Mouse (Mus musculus) adipose tissue, adult 10 weeks (tissue): Measurements from ENCODE around the gene Ikzf3. TPM values are rescaled to one million over a fixed set of nuclear protein-coding genes. Genes with fewer than 3 reads are reported as not detected.

Source experiments
- polyA plus RNA-seq: library from polyadenylated mRNA; stranded (reverse); fragments of 350-450 nt; fragmentation: Illumina TruSeq; extraction: RNeasy Lipid Tissue Mini Kit (QIAGEN cat#74804); gene quantifications from one replicate; pipeline ENCODE4 v1.2.3, GENCODE M21; 2014; ENCODE audit warnings: low read depth, low replicate concordance

The Ikzf3 gene
- polyA plus RNA-seq, result 1.2 TPM

GRCm38 (mm10) chr11:98545711-98546231 lies at the start of gene Ikzf3:
Ikzf3 (minus strand) TSS chr11:98546031.

GRCm38 (mm10) chr11:98586892-98587563 lies 41.2 kb upstream of the Ikzf3 start, which contains the start of gene Ormdl3:
Ormdl3 (minus strand) TSS chr11:98587368.

GRCm38 (mm10) chr11:98550975-98551828 lies 5.4 kb upstream of the Ikzf3 start, which contains the start of gene Zpbp2:
Zpbp2 (plus strand) TSS chr11:98551097.

GRCm38 (mm10) chr11:98446213-98446561 lies 99.6 kb downstream of the Ikzf3 start, which contains the start of gene Grb7:
Grb7 (plus strand) TSS chr11:98446394.

GRCm38 (mm10) chr11:98438331-98439158 lies 107.3 kb downstream of the Ikzf3 start, which contains the start of gene Mien1:
Mien1 (minus strand) TSS chr11:98438991.

Other genes starting within 250 kb of the Ikzf3 start
- not detected for gene Neurod2, start 216.4 kb downstream of the Ikzf3 start, polyA plus RNA-seq
- gene Ppp1r1b, start 197.6 kb downstream of the Ikzf3 start, polyA plus RNA-seq, result 20.1 TPM
- gene Stard3, start 187.7 kb downstream of the Ikzf3 start, polyA plus RNA-seq, result 35.1 TPM
- gene Tcap, start 162.2 kb downstream of the Ikzf3 start, polyA plus RNA-seq, result 0.69 TPM
- 10.5 TPM for gene Pnmt, start 159.6 kb downstream of the Ikzf3 start, polyA plus RNA-seq
- 12.5 TPM for gene Pgap3, start 145.5 kb downstream of the Ikzf3 start, polyA plus RNA-seq
- 22.0 TPM for gene Erbb2, start 133.6 kb downstream of the Ikzf3 start, polyA plus RNA-seq
- gene Mien1, start 107.0 kb downstream of the Ikzf3 start, polyA plus RNA-seq, result 279 TPM
- 34.5 TPM for gene Grb7, start 99.6 kb downstream of the Ikzf3 start, polyA plus RNA-seq
- 6.9 TPM for gene Zpbp2, start 5.1 kb upstream of the Ikzf3 start, polyA plus RNA-seq
- 125 TPM for gene Ormdl3, start 41.3 kb upstream of the Ikzf3 start, polyA plus RNA-seq
- gene Lrrc3c, start 52.3 kb upstream of the Ikzf3 start, polyA plus RNA-seq, result not detected
- not detected for gene Gm12355, start 79.6 kb upstream of the Ikzf3 start, polyA plus RNA-seq
- gene Gsdma3, start 80.3 kb upstream of the Ikzf3 start, polyA plus RNA-seq, result not detected
- not detected for gene Gsdma2, start 100.7 kb upstream of the Ikzf3 start, polyA plus RNA-seq
- gene Gsdma, start 118.3 kb upstream of the Ikzf3 start, polyA plus RNA-seq, result 0.31 TPM
- 87.4 TPM for gene Psmd3, start 136.5 kb upstream of the Ikzf3 start, polyA plus RNA-seq
- 0.79 TPM for gene Csf3, start 155.2 kb upstream of the Ikzf3 start, polyA plus RNA-seq
- 44.4 TPM for gene Med24, start 183.4 kb upstream of the Ikzf3 start, polyA plus RNA-seq
- gene Thra, start 194.6 kb upstream of the Ikzf3 start, polyA plus RNA-seq, result 71.0 TPM
- 36.2 TPM for gene Nr1d1, start 229.3 kb upstream of the Ikzf3 start, polyA plus RNA-seq
- gene Msl1, start 249.5 kb upstream of the Ikzf3 start, polyA plus RNA-seq, result 61.1 TPM